Mouse (Mus musculus): Measurements from ENCODE around the gene Rps6ka2. TPM values are rescaled to one million over a fixed set of nuclear protein-coding genes. Genes with fewer than 3 reads are reported as not detected.

The Rps6ka2 gene
- polyA plus RNA-seq, 1 experiment, result 2.1 TPM

- Histone ChIP-seq H3K27ac (ENCODE audit: insufficient read depth, low read depth, low read length) (no peak overlapping the region), H3K4me3 (ENCODE audit: low read depth, low read length) (no peak overlapping the region), H3K27me3 (ENCODE audit: control insufficient read depth, insufficient read depth, low read length) (no peaks in the 10 kb centered on the region), H3K36me3 (ENCODE audit: control insufficient read depth, insufficient read depth, low read length) (no peaks in the 10 kb centered on the region), H3K4me1 (ENCODE audit: control insufficient read depth, insufficient read depth, insufficient read length, low read length) (no peaks in the 10 kb centered on the region)
- TF ChIP-seq POLR2A (IDR thresholded peaks at IDR 0.05; ENCODE audit: low read depth, low read length) (no peak), CTCF (IDR thresholded peaks at IDR 0.05; ENCODE audit: extremely low read depth, insufficient read length, insufficient replicate concordance, low read depth, low read length) (no peak)
- 74% methylated on average over 11 of the region's 11 CpGs for WGBS
Observed at GRCm38 (mm10) chr17:7210648-7211047, 40.7 kb downstream of the Rps6ka2 start.

GRCm38 (mm10) chr17:7211893-7212292, 42.0 kb downstream of the Rps6ka2 start:
- Histone ChIP-seq H3K36me3 (ENCODE audit: control insufficient read depth, insufficient read depth, low read length) (no peaks in the 10 kb centered on the region), H3K4me3 (ENCODE audit: low read depth, low read length) (no peak overlapping the region), H3K4me1 (ENCODE audit: control insufficient read depth, insufficient read depth, insufficient read length, low read length) (no peaks in the 10 kb centered on the region), H3K27me3 (ENCODE audit: control insufficient read depth, insufficient read depth, low read length) (no peaks in the 10 kb centered on the region), H3K27ac (ENCODE audit: insufficient read depth, low read depth, low read length) (no peak overlapping the region)
- TF ChIP-seq POLR2A (IDR thresholded peaks at IDR 0.05; ENCODE audit: low read depth, low read length) (no peak), CTCF (IDR thresholded peaks at IDR 0.05; ENCODE audit: extremely low read depth, insufficient read length, insufficient replicate concordance, low read depth, low read length) (no peak)
- 56% methylated on average over 4 of the region's 4 CpGs for WGBS

- no peaks in the 10 kb centered on the region for H3K36me3 ChIP-seq (ENCODE audit: control insufficient read depth, insufficient read depth, low read length)
- H3K27me3 ChIP-seq (ENCODE audit: control insufficient read depth, insufficient read depth, low read length), result no peaks in the 10 kb centered on the region
- H3K4me3 ChIP-seq (ENCODE audit: low read depth, low read length), result no peak overlapping the region
- TF ChIP-seq CTCF (IDR thresholded peaks at IDR 0.05; ENCODE audit: extremely low read depth, insufficient read length, insufficient replicate concordance, low read depth, low read length) (no peak), POLR2A (IDR thresholded peaks at IDR 0.05; ENCODE audit: low read depth, low read length) (no peak)
- H3K4me1 ChIP-seq (ENCODE audit: control insufficient read depth, insufficient read depth, insufficient read length, low read length), result no peaks in the 10 kb centered on the region
- H3K27ac ChIP-seq (ENCODE audit: insufficient read depth, low read depth, low read length), result no peak overlapping the region
- WGBS, result 35% methylated on average over 2 of the region's 2 CpGs
Observed at GRCm38 (mm10) chr17:7213214-7213613, 43.3 kb downstream of the Rps6ka2 start.

- H3K27ac ChIP-seq (ENCODE audit: insufficient read depth, low read depth, low read length), result no peak overlapping the region
- no peaks in the 10 kb centered on the region for H3K27me3 ChIP-seq (ENCODE audit: control insufficient read depth, insufficient read depth, low read length)
- 92% methylated on average over 3 of the region's 3 CpGs for WGBS
- TF ChIP-seq POLR2A (IDR thresholded peaks at IDR 0.05; ENCODE audit: low read depth, low read length), result no peak
- TF ChIP-seq CTCF (IDR thresholded peaks at IDR 0.05; ENCODE audit: extremely low read depth, insufficient read length, insufficient replicate concordance, low read depth, low read length), result no peak
- no peaks in the 10 kb centered on the region for H3K36me3 ChIP-seq (ENCODE audit: control insufficient read depth, insufficient read depth, low read length)
- H3K4me3 ChIP-seq (ENCODE audit: low read depth, low read length), result no peak overlapping the region
- no peaks in the 10 kb centered on the region; the same call in 1 of the 2 replicates for H3K4me1 ChIP-seq (ENCODE audit: control insufficient read depth, insufficient read depth, insufficient read length, low read length)
Observed at GRCm38 (mm10) chr17:7214061-7214460, 44.1 kb downstream of the Rps6ka2 start.

GRCm38 (mm10) chr17:7217791-7218329, 47.9 kb downstream of the Rps6ka2 start:
- Histone ChIP-seq H3K27me3 (ENCODE audit: control insufficient read depth, insufficient read depth, low read length) (no peaks in the 10 kb centered on the region), H3K27ac (ENCODE audit: insufficient read depth, low read depth, low read length) (no peak overlapping the region), H3K4me3 (ENCODE audit: low read depth, low read length) (no peak overlapping the region), H3K4me1 (ENCODE audit: control insufficient read depth, insufficient read depth, insufficient read length, low read length) (peaks cover 4% of the 10 kb centered on the region; the same call in 1 of the 2 replicates), H3K36me3 (ENCODE audit: control insufficient read depth, insufficient read depth, low read length) (no peaks in the 10 kb centered on the region)
- 75% methylated on average over 11 of the region's 11 CpGs for WGBS
- no peak for TF ChIP-seq CTCF (IDR thresholded peaks at IDR 0.05; ENCODE audit: extremely low read depth, insufficient read length, insufficient replicate concordance, low read depth, low read length)
- no peak for TF ChIP-seq POLR2A (IDR thresholded peaks at IDR 0.05; ENCODE audit: low read depth, low read length)

GRCm38 (mm10) chr17:7218396-7218795, 48.5 kb downstream of the Rps6ka2 start:
- TF ChIP-seq CTCF (IDR thresholded peaks at IDR 0.05; ENCODE audit: extremely low read depth, insufficient read length, insufficient replicate concordance, low read depth, low read length) (no peak), POLR2A (IDR thresholded peaks at IDR 0.05; ENCODE audit: low read depth, low read length) (no peak)
- Histone ChIP-seq H3K4me1 (ENCODE audit: control insufficient read depth, insufficient read depth, insufficient read length, low read length) (peaks cover 4% of the 10 kb centered on the region; the same call in 1 of the 2 replicates), H3K27ac (ENCODE audit: insufficient read depth, low read depth, low read length) (no peak overlapping the region), H3K27me3 (ENCODE audit: control insufficient read depth, insufficient read depth, low read length) (no peaks in the 10 kb centered on the region), H3K4me3 (ENCODE audit: low read depth, low read length) (no peak overlapping the region), H3K36me3 (ENCODE audit: control insufficient read depth, insufficient read depth, low read length) (no peaks in the 10 kb centered on the region)
- WGBS, result 85% methylated on average over 9 of the region's 9 CpGs

GRCm38 (mm10) chr17:7219044-7219718, 49.3 kb downstream of the Rps6ka2 start:
- Histone ChIP-seq H3K27me3 (ENCODE audit: control insufficient read depth, insufficient read depth, low read length) (no peaks in the 10 kb centered on the region), H3K4me1 (ENCODE audit: control insufficient read depth, insufficient read depth, insufficient read length, low read length) (peaks cover 4% of the 10 kb centered on the region; the same call in 1 of the 2 replicates), H3K27ac (ENCODE audit: insufficient read depth, low read depth, low read length) (no peak overlapping the region), H3K4me3 (ENCODE audit: low read depth, low read length) (no peak overlapping the region), H3K36me3 (ENCODE audit: control insufficient read depth, insufficient read depth, low read length) (no peaks in the 10 kb centered on the region)
- WGBS, result 17% methylated on average over 11 of the region's 11 CpGs
- TF ChIP-seq POLR2A (IDR thresholded peaks at IDR 0.05; ENCODE audit: low read depth, low read length), result no peak
- no peak for TF ChIP-seq CTCF (IDR thresholded peaks at IDR 0.05; ENCODE audit: extremely low read depth, insufficient read length, insufficient replicate concordance, low read depth, low read length)

Data from small intestine, adult 2 months (tissue).